Mouse (Mus musculus) kidney, postnatal 0 days (tissue): ENCODE results near the gene Dclk3. TPM values are rescaled to one million over a fixed set of nuclear protein-coding genes. Genes with fewer than 3 reads are reported as not detected.

Source experiments
- ATAC-seq: fragments of 200-750 bp; cut with Nextera tagmentation; replicated peaks from 2 replicates; pipeline ENCODE4 v1.8.0; 2017; ENCODE audit warnings: low read depth, moderate number of reproducible peaks, moderate TSS enrichment, moderate library complexity; ENCODE audit not compliant: low FRiP score
- DNase-seq: peaks from one replicate; pipeline ENCODE4 v3.0.0-alpha.2; 2016; ENCODE audit warnings: low spot score
- H3K27ac ChIP-seq: fragments of 300-500 bp; sonication (generic); 2 replicates; pipeline ENCODE4 v1.5.1; 2014; ENCODE audit warnings: mild to moderate bottlenecking
- H3K27me3 ChIP-seq: fragments of 300-500 bp; sonication (generic); 2 replicates; pipeline ENCODE4 v1.6.1; 2014; ENCODE audit warnings: low read length, mixed read lengths; ENCODE audit not compliant: insufficient read depth
- H3K36me3 ChIP-seq: fragments of 300-500 bp; sonication (generic); 2 replicates; pipeline ENCODE4 v1.6.1; 2014; ENCODE audit warnings: low read length, mixed read lengths; ENCODE audit not compliant: insufficient read depth
- H3K4me1 ChIP-seq: fragments of 300-500 bp; sonication (generic); replicated peaks from 2 replicates; pipeline ENCODE4 v1.6.1; 2014; ENCODE audit warnings: antibody characterized with exemption, low read length, mixed read lengths; ENCODE audit not compliant: insufficient read depth
- H3K4me2 ChIP-seq: fragments of 300-500 bp; sonication (generic); 2 replicates; pipeline ENCODE4 v1.6.1; 2014; ENCODE audit warnings: mild to moderate bottlenecking, low read length, moderate library complexity, mixed read lengths
- H3K4me3 ChIP-seq: fragments of 300-500 bp; sonication (generic); replicated peaks from 2 replicates; pipeline ENCODE4 v1.5.1; 2014; ENCODE audit warnings: low read depth, low read length
- H3K9ac ChIP-seq: fragments of 300-500 bp; sonication (generic); 2 replicates; pipeline ENCODE4 v1.6.1; 2014; ENCODE audit warnings: low read depth, low read length
- H3K9me3 ChIP-seq: fragments of 300-500 bp; sonication (generic); replicated peaks from 2 replicates; pipeline ENCODE4 v1.6.1; 2016; ENCODE audit warnings: low read length, inconsistent platforms, mixed read lengths
- CTCF ChIP-seq: IDR thresholded peaks from 2 replicates; pipeline ENCODE4 v1.5.1; 2016; ENCODE audit warnings: antibody characterized with exemption, low read depth, mild to moderate bottlenecking, moderate library complexity
- WGBS: fragments of 180-500 bp; shearing (Covaris S2); extraction: QIAGEN DNeasy Blood & Tissue Kit; methylation state at CpG from one replicate; pipeline ENCODE4 v1.1.7; 2014; 5-methylcytosine and 5-hydroxymethylcytosine counted together
- polyA plus RNA-seq: library from polyadenylated mRNA; unstranded; fragments of >200 nt; fragmentation: Nextera tagmentation; extraction: Ambion mirVana; gene quantifications from 2 replicates; pipeline ENCODE4 v1.2.1, GENCODE M21; 2015

The Dclk3 gene
- polyA plus RNA-seq, 1 experiment from 2014 or later: 8.6 TPM

GRCm38 (mm10) chr9:111412471-111413160, 26.3 kb upstream of the Dclk3 start:
- no peak for TF ChIP-seq CTCF
- no peak for ATAC-seq
- 60% methylated on average over 16 of the region's 16 CpGs for WGBS
- Histone ChIP-seq H3K27ac (no peak overlapping the region), H3K4me2 (no peak overlapping the region), H3K9ac (no peak overlapping the region), H3K36me3 (no peaks in the 10 kb centered on the region), H3K27me3 (no peaks in the 10 kb centered on the region), H3K4me1 (no peaks in the 10 kb centered on the region), H3K9me3 (no peaks in the 10 kb centered on the region), H3K4me3 (no peak overlapping the region)
- DNase-seq: peak; percentile 34

DNA sequence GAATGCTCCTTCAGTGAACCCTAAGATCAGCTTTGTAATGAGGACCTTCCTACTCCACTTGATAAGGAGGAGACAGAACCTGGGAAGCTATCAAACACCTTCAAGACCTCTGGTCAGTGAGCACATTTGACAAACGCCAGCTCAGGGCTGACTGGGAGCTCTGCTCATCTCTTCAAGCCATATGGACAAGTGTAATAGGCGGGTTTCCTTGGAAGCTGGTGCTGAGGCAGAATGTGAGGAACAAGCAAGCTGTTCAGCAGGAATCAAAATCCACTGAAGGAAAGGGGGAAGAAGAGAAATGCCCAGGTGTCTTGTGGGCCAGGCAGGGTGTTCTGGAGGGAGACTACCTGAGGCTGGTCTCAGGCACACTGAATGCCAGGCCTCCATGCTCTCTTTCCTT, 17.0 kb upstream of the Dclk3 start:
- no peak overlapping the region for H3K9ac ChIP-seq
- H3K4me3 ChIP-seq: no peak overlapping the region
- H3K9me3 ChIP-seq: no peaks in the 10 kb centered on the region
- no peak for DNase-seq
- no peaks in the 10 kb centered on the region for H3K27me3 ChIP-seq
- H3K36me3 ChIP-seq: no peaks in the 10 kb centered on the region
- ATAC-seq: no peak
- 69% methylated on average over 2 of the region's 2 CpGs for WGBS
- no peak for TF ChIP-seq CTCF
- H3K4me1 ChIP-seq: no peaks in the 10 kb centered on the region
- no peak overlapping the region for H3K4me2 ChIP-seq
- H3K27ac ChIP-seq: no peak overlapping the region

DNA sequence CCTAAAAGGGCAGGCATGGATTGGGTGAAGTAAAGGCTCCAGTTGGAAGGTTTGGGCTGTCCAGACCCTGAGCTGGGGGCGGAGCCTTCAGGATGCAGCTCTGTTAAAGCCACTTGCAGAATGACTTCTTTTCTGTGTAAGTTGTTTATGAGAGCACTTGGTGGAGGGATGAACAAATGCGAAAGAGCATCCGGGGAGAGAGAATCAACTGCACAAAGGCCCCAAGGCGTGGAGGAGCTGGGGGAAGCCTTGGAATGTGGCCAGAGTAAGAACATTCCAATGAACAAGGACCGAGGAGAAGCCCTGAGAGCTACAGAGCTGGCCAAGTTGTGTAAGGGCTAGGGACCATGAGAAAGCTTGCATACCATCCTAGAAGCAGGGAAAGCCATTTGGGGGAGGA, 16.3 kb upstream of the Dclk3 start:
- ATAC-seq (no peak), DNase-seq (peak; percentile 42)
- Histone ChIP-seq H3K9ac (no peak overlapping the region), H3K4me1 (no peaks in the 10 kb centered on the region), H3K4me2 (no peak overlapping the region), H3K4me3 (no peak overlapping the region), H3K27ac (no peak overlapping the region), H3K36me3 (no peaks in the 10 kb centered on the region), H3K27me3 (no peaks in the 10 kb centered on the region), H3K9me3 (no peaks in the 10 kb centered on the region)
- 52% methylated on average over 5 of the region's 5 CpGs for WGBS
- no peak for TF ChIP-seq CTCF

DNA sequence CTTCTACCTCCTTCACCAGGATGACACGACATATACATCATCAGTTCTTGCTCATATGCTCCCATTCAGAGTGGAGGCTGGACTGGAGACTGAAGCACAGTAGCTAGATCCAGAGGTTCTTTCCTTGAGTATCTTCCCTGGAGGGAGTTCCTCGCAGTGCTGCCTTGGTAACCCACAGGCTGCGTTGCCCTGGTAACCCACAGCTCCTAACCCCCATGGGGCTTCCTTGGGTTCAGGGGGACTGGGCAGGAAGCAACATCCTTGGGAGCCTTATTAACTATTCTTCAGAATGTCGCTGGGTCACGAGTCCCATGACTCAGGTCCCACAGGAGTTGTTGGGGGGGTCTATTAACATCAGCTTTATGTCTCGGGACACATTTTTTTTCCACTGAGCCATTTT, 13.8 kb upstream of the Dclk3 start:
- Histone ChIP-seq H3K27me3 (no peaks in the 10 kb centered on the region), H3K4me3 (no peak overlapping the region), H3K4me2 (no peak overlapping the region), H3K27ac (no peak overlapping the region), H3K9ac (no peak overlapping the region), H3K4me1 (no peaks in the 10 kb centered on the region), H3K36me3 (no peaks in the 10 kb centered on the region), H3K9me3 (no peaks in the 10 kb centered on the region)
- ATAC-seq: no peak
- no peak for TF ChIP-seq CTCF
- DNase-seq: no peak
- WGBS: 80% methylated on average over 6 of the region's 6 CpGs

GRCm38 (mm10) chr9:111425952-111426351, 12.9 kb upstream of the Dclk3 start:
- TF ChIP-seq CTCF: no peak

GRCm38 (mm10) chr9:111427891-111428555, 10.9 kb upstream of the Dclk3 start:
- Histone ChIP-seq H3K4me1 (no peaks in the 10 kb centered on the region), H3K4me3 (no peak overlapping the region), H3K4me2 (no peak overlapping the region), H3K36me3 (no peaks in the 10 kb centered on the region), H3K9me3 (no peaks in the 10 kb centered on the region), H3K27me3 (no peaks in the 10 kb centered on the region), H3K27ac (no peak overlapping the region), H3K9ac (no peak overlapping the region)
- 87% methylated on average over 9 of the region's 9 CpGs for WGBS
- no peak for DNase-seq
- peak; percentile 59 for TF ChIP-seq CTCF
- ATAC-seq: no peak

More at GRCm38 (mm10) chr9:111425952-111426351, 12.9 kb upstream of the Dclk3 start:
- H3K27ac ChIP-seq: no peak overlapping the region
- H3K9me3 ChIP-seq: no peaks in the 10 kb centered on the region
- H3K4me2 ChIP-seq: no peak overlapping the region
- no peak for ATAC-seq
- DNase-seq: no peak
- WGBS: 93% methylated on average over 4 of the region's 4 CpGs
- H3K4me3 ChIP-seq: no peak overlapping the region
- no peaks in the 10 kb centered on the region for H3K27me3 ChIP-seq
- no peak overlapping the region for H3K9ac ChIP-seq
- H3K4me1 ChIP-seq: no peaks in the 10 kb centered on the region
- H3K36me3 ChIP-seq: no peaks in the 10 kb centered on the region
